Mouse (Mus musculus) Muller cell, postnatal 12 days (primary cell): Measurements from ENCODE around the gene Lrrc17.
"Not testable (repeated sequence)": the region's sequence is repeated elsewhere in the genome, so short reads cannot be mapped to it uniquely, and the experiment has no call there.

ENCODE experiments used
- DNase-seq: peaks from one replicate; pipeline ENCODE4 v3.0.0-alpha.2; 2015; ENCODE audit errors: inconsistent ontology term

The Lrrc17 gene

DNA sequence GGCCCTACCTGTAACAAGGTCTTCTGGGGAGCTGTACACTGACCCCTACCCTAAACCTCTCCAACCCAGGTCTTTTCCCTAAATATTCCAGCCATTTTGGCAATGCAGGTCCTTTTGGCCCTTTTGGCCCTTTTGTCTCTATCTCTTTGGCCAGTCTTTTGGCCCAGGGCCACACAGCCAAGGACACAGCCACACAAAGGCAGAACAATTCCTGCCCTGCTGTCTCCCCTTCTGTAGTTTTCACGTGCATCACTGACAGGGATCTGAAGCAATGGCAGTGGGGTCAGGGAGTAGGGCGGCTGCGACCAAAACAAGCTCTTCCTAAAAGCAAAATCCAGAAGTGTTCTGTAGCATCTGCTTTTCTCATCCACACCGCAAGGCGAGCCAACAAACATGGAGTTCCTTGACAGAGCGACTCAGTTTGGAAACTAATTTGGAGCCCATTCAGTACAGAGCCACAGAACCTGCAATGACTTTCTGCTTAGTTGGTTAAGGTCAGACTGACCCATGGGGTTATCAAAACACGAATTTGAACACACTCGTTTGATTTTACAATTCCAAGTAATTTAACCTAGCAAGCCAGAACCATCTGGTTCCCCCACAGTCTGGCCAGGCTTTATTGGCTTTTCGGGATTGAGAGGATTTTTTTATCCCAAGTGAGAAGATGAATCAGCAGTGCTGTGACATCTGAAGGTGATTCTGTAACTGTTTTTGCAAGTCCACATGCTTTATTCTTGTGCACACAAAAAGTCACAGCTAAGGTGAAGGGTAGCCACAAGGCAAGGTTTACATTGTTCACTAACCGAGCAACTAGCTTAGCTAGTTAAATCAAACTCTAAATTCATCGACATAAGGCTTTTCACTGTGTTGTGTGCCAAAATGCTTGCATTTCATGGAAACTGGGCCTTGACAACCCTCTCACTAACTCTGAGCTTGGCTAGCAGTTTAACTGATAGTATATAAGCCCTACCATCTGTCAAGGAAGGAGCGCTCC is 65.2 kb downstream of the Lrrc17 start:
- DNase-seq: no peak

DNA sequence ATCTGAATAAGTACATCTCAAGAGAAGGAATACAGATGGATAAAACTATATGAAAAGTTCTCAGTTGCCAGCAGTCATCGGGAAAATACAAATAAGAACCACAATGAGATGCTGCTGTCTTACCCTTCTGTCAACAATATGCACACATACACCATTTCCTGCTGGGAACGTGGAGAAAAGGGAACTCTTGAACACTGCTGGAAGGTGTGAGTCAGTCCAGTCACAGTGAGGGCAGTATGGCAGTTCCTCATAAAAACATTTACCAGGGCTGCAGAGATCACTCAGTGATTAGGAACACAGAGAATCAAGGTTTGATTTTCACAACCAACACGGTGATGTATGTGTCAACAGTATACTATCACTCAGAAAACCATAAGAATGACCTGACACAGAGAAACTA is 67.6 kb downstream of the Lrrc17 start:
- no peak for DNase-seq

DNA sequence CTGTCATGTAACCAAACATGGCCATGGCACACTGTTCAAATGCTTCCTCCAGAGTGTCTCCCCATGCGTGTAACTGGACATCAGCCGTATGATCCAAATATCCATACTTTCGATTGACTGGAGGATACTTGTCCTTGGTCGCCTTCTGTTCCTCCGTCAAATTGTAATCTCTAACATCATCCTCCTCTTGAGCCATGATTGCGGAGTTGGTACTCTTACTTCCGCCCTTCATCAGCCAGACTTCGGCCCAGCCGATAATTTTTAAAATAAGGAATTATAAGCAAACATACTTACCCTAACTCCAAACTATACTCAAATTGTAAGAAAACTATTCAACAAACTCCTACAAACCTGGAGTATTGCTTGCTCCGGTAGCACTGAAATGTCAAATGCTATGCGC is 70.9 kb downstream of the Lrrc17 start:
- DNase-seq: not testable (repeated sequence)

DNA sequence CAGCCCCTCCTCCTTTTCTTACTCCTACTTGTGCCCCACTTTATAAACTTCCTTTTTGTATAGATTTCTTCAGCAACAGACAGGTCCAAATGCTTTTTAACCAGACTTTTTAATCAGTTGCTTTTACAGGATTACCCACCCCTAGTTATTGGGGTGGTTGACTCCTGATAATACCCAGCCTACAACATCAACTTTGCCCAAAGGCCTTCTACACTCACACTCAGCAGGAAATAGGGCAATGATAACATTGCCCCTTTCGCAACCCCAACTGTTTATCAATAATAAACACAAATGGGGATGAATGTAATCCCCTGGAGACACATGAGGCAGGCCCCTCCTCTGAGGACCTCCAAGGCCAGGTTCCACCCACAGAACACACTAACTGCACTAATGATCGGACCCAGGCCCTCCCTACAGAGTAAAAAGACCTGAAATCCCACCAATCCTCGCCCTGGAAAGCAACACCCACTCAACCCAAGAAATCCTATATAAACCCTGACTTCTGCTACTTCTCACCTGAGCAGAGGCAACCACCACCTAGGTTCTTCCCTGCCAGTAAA is 73.2 kb downstream of the Lrrc17 start:
- DNase-seq: no peak
